Mouse (Mus musculus) left cerebral cortex, postnatal 10 days (tissue): ENCODE measurements at regions not wholly inside any gene's neighbourhood (a gene's known extent, or its start where the extent isn't known, plus 50 kb on each side); places are given as distances from the start of the nearest gene placed in this dataset.
"Not testable (repeated sequence)": the region's sequence is repeated elsewhere in the genome, so short reads cannot be mapped to it uniquely, and the experiment has no call there.

ENCODE experiments used
- DNase-seq, 2 experiments: peaks; one replicate each; pipeline ENCODE4 v3.0.0; 2021 to 2022; ENCODE audit warnings: low spot score in 2 of 2, mixed read lengths in 1 of 2; ENCODE audit errors: extremely low spot score in 1 of 2
- intact Hi-C: fragments of 180-260 bp; cut with DNase I; formaldehyde crosslinking; loops from one replicate; pipeline ENCODE4 v1.15.1; 2025

DNA sequence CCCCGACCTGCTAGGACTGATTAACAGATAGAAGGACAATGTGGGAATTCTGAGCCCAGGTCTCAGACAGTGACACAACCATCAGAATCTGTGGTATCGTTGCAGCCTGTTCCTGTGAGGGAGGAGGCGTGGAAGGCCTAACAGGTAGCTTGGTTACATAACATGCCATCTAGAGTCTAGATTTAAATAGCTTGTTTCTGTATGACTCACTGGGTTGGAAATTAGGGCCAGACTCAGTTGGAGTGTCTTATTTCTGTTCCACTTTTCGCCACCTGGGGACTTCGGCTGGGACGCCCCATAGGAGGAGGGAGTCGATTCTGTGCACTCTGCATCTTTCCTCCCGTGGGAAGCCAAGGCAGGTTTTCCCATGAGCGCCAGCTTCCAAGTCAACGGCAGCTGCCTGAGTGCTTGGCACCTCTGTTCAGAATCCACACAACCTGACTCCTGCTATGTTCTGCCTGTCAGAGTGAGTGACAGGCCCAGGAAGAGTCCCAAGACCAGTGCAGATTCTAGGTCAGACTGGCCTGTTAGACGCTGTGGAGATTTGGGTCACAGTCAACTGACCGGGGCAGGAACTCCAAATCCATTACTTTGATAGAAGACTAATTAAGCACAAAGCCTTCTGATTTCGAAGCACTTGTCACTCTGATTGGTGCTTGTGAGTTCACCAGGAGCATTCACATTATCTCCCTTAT lies 193.7 kb upstream of the Trpc7 start:
- intact Hi-C loops, result no loop called here
- DNase-seq, result no peak

GRCm38 (mm10) chr13:57087966-57088365 lies 192.2 kb upstream of the Trpc7 start:
- intact Hi-C loops, result no loop called here

GRCm38 (mm10) chr13:57087398-57087797 lies 191.6 kb upstream of the Trpc7 start:
- intact Hi-C loops, result no loop called here
- DNase-seq, result peak in 1 of 2 experiments; percentile 5

More at GRCm38 (mm10) chr13:57087966-57088365, 192.2 kb upstream of the Trpc7 start:
- peak in 1 of 2 experiments; percentile 14 for DNase-seq

DNA sequence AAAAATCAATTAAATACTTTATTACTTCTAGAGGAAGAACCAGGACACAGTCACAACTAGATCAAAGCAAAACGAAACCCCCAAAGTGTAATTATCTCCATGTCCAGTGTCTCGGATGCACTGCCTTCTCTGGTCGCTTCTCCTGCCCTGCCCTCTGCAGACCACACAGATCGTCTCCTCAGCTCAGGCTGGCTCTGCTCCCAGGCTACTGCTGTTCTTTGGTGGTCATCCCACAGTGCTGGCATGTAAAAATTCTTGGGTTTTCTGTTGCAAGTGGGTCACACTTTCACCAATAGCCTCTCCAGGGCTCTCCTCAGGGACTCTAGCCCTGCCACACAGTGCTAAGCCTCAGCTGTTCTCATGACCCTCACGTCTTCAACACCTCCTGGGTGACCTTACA lies 188.0 kb upstream of the Trpc7 start:
- intact Hi-C loops, result no loop called here
- DNase-seq, result no peak

GRCm38 (mm10) chr13:57070479-57070878 lies 174.7 kb upstream of the Trpc7 start:
- intact Hi-C loops, result no loop called here
- no peak for DNase-seq

GRCm38 (mm10) chr13:57061656-57062055 lies 165.9 kb upstream of the Trpc7 start:
- intact Hi-C loops, result no loop called here
- no peak for DNase-seq

DNA sequence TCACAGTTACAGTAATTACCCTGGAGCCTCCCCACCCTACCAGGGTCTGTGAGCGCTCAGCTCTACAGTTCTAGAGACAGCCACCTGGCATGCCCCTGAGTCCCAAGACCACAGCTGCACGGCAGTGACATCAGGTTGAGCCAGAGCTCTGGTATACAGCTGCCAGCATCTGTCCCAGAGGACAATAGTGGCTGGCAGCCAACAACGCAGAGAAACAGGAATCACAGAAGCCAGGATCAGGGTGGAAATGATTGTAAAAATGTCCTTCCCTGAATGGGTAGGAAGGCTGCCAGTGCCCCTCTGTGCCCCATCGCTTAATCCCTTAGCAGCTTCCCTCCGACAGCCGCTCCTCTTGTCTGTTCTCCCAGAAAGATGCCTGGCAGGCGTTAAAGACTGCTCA lies 165.3 kb upstream of the Trpc7 start:
- DNase-seq, result no peak
- intact Hi-C loops, result no loop called here

- intact Hi-C loops, result no loop called here
- DNase-seq, result peak in 1 of 2 experiments; percentile 9
Observed at GRCm38 (mm10) chr13:57056786-57057185, 161.0 kb upstream of the Trpc7 start.

- intact Hi-C loops, result no loop called here
- DNase-seq, result no peak
Observed at GRCm38 (mm10) chr13:57055409-57056195, 159.8 kb upstream of the Trpc7 start.

DNA sequence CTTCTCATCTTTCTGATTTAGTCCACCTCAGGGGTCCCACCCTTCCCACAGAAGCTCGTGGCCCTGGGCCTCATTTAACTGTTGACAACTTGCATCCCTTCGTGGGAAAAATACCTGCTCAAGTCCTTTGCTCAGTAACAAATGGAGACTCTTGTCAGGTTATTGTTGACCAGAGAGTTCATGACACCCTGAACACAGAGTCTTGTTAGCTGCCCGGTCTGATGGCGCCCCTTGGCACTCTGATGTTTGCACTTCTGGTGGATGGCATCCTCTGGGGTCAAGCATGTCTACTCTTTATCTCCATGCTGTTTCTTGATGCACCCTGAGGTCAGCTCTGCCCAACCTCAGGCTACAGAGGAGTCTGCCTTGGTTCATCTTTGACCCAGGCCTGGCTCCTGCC lies 157.6 kb upstream of the Trpc7 start:
- no peak for DNase-seq
- intact Hi-C loops, result no loop called here

GRCm38 (mm10) chr13:57046130-57046529 lies 150.3 kb upstream of the Trpc7 start:
- intact Hi-C loops, DNase-seq: not testable (repeated sequence)

- DNase-seq, result no peak
- intact Hi-C loops, result no loop called here
Observed at GRCm38 (mm10) chr13:57044455-57044854, 148.7 kb upstream of the Trpc7 start.

DNA sequence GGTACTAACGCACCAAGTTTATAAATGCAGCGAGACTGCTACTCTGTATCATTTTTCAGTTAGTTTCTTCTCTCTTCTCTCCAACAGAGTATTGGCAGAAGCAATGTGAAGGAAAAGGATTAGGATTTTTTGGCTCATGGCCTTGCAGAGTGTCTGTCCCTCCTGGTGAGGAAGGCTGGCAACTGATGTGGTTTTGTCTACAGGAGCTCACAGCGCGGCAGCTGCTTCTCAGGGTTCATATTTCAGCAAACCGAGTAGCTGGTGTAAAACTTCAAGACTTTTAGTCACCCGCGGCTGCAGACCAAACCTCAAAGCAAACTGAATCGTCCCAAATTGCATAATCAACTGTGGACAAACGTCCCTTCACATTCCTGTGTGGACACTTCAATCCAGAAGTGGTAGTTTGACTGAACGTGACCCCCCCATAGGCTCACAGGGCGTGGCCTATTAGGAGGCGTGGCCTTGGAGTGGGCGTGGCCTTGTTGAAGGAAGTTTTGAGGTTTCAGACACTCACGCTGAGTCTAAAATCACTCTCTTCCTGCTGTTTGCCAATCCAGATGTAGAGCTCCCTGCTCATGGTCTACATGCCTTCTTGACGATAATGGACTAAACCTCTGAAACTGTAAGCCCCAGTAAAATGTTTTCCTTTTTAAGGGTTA lies 147.7 kb upstream of the Trpc7 start:
- no peak for DNase-seq
- intact Hi-C loops, result no loop called here

- no peak for DNase-seq
- intact Hi-C loops, result no loop called here
Observed at GRCm38 (mm10) chr13:57042514-57042913, 146.7 kb upstream of the Trpc7 start.

DNA sequence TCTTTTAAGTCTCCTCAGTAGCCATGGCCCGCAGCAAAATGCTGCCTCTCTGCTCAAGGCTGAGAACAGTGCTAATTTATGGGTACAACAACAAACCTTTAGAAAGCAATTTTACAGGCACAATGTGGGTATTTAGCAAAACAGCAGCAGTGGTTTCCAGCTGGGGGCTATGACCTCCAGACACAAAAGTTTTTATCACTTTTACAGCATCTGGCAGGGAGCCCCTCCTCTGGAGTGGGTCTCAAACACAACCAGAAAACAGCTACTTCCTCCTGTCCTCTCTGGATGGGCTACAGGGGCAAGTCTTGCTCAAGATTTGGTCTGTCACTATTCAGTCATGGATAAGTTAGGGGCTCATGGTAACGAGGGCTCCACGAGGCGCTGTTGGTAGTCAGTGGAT lies 137.1 kb upstream of the Trpc7 start:
- intact Hi-C loops, result no loop called here
- DNase-seq, result no peak

DNA sequence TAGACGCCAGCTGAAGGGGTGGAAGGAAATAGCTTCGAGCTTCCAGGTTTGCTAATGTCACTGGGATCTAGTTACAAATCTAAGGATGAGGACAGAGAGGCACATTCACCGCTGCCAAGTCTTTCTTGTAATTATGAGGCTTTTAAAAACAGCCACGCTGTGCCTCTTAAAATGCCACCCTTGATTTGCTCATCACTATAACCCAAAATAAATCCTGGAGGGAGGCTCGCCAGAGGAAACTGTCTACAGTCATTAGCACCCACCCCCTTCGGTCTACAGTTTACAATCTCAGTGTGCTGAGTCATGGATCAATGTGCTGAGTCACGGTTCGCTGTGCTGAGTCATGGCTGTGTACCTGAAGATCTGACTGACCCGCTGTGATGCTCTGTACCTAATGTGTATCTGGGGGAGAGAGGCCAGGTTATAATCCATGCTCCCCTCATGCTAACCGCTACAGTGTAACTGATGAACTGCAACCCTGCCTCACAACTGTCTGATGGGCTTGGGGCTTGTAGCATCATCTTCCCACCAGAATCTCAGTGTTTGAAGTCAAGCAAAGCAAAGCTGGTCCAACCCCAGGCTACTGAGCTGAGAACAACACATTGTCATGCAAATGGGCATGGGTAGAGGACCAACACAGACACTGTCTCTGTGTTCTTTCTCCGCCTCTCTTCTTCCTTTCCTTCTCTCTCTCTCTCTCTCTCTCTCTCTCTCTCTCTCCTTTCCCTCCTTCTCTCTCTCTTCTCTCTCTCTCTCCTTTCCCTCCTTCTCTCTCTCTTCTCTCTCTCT lies 122.0 kb upstream of the Trpc7 start:
- intact Hi-C loops, result no loop called here
- peak in 1 of 2 experiments; percentile 27 for DNase-seq

GRCm38 (mm10) chr13:57016465-57017272 lies 120.9 kb upstream of the Trpc7 start:
- DNase-seq, result no peak
- intact Hi-C loops, result no loop called here

DNA sequence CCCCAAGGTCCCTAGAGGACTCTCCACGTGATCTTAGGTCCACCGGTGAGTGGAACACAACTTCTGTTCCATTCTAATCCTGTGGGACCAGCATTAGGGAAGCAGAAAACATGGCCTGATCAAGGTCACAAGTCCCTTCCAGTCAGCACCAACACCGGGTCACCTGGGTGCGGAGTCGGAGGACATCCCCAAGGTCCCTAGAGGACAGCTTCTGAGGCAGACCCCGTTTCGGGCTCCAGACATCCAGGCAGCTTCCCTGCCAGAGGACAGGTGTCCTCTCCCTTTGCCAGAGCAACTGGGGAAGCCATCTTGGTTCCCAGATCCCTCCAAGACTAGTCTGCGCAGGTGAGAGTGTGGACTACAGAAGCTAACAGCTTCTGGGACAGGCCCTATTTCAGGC lies 111.4 kb upstream of the Trpc7 start:
- DNase-seq, intact Hi-C loops: not testable (repeated sequence)
